Mouse (Mus musculus) common myeloid progenitor, adult 5-6 weeks (primary cell): Measurements from ENCODE around the gene Mecp2. TPM values are rescaled to one million over a fixed set of nuclear protein-coding genes. Genes with fewer than 3 reads are reported as not detected.

Source experiments
- ATAC-seq: replicated peaks from 2 replicates; pipeline ENCODE4 v1.8.0; 2016; ENCODE audit warnings: low read depth, mild to moderate bottlenecking, moderate TSS enrichment, inconsistent platforms; ENCODE audit not compliant: poor library complexity, severe bottlenecking
- total RNA-seq: library from RNA; stranded (forward); fragments of 200-1000, 187-1606 nt; gene quantifications from 2 replicates; pipeline ENCODE4 v1.2.3, GENCODE M21; 2017

Mecp2 gene
- total RNA-seq, 1 experiment from 2014 or later, result 26.2 TPM

DNA sequence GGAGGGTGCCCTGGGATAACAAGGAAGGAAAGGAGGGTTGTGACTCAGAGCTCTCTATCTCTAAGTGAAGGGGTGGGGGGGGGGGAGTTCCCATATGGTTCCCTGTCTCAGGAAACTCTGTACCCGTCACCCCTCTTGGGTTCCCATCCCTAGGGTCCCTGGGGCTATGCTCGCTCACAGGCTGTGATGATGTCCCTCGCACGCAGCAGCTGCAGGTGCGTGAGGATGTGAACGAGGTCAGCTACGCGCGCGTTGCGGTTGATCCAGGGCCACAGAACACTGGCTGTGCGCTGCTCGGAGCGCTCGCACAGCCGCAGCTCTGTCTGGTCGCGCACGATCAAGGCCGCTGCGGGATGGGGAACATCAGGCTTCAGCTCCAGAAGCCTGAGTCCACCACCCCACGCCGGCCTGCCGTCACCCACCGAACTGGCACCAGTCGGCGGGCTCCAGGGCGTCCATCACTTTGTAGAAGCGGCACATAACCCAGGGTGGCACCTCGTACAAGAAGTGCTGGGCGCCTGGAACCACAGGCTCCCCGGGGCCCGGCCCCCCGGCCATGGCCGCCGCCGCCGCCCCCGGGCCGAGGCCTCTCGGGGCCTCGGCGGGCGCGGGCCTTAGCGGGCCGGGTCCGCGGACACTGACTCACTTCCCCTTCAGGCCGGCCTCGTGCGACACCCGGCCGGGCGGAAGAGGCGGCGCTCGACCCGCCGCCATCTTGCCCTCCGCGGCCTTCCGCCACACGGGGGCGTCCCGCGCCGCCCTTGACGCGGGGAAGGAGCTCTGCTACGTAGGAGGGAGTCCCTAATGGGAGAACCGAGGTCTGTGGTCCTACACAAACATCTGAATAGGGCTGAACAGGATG, 111.7 kb downstream of the Mecp2 start, which contains the start of gene Irak1:
Irak1 (minus strand) TSS at position 731 of the 862 bp plus-strand sequence.
- peak; percentile 90 for ATAC-seq

DNA sequence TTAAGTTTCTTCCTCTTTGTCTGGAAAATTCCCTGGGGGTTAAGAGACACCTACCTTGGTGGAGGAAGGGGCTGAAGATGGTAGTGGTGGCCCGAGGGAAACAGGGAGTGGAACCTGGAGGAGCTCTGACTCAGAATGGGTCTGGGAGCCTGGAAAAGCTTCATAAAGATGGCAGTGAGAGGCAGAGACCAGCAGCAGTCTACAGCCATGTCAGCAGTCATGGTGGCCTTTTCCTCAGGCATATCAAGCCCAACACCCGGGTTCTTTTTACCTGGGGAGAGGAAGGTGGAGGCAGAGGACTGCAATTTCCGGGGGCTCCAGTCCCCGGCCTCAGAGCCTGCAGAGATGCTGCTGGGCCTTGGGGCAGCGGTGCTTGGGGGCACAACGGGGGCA, 112.4 kb downstream of the Mecp2 start:
- ATAC-seq, result no peak

DNA sequence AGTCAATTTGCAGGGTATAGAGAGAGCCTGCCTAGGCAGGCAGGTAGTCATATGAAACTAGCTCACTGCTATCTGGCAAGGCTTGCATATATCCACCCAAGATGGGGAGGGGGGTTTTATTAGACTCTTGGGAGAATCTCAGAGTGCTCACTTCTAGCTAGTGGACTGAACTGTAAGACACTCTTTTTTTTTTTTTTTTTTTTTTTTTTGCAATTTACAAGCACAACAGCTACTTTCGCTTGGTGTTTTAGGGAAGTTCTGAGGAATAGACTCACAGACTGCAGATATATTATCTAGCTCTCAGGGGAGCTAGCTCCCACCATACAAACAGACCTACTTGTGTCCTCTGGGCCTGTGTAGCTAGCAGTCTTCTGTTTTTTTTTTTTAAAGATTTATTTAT, 120.6 kb downstream of the Mecp2 start:
- ATAC-seq, result no peak

DNA sequence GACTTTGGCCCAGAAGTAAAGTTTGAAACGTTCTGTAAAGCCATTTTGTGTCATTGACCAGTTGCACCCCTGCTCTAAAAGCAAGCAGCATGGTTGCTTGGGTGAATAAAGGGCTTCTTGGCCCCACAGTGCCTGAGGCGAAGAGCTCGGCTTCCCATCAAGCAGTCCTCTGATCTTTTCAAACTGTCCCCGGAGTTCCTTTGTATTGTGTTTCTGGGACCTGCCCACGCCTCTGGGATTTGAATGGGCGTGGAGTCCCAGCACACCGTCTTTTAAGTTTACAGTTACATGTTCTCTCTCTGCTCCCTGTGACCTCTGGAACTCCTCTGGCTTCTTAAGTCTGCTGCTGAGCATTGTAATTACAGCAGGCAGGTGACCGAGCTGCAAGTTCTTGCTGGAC, 127.1 kb downstream of the Mecp2 start:
- no peak for ATAC-seq

DNA sequence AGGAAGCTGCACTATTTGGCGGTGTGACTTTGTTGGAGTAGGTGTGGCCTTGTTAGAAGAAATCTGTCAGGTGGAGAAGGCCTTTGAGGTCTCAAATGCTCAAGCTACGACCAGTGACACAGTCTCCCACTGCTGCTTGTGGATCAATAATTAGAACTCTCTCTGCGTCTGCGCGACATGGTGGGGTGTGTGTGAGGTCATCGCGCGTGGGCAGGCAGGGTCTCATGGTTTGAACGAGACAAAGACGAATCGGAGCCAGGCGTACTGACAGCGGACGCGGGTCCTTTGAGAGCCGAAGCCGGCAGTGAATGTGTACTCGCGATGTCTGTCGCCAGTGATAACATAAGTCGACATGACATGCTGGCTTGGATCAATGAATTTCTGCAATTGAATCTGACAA, 128.8 kb downstream of the Mecp2 start:
- no peak for ATAC-seq

DNA sequence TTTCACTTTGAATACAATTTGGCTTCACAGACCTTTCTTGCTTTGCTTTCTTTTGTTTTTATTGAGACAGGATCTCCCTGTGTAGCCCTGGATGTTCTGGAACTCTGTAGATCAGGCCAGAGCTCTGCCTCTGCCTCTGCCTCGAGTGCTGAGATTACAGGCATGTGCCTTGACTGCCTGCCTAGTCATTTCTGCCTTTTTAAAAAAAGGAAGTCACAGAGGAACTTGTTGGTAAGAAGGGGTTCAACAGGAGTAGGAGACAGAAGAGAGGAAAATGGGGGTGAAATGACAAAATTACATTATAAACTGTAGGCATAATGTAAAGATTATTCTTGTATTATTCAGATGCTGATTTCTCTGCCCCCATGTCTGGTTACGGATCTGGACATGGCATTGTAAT, 131.5 kb downstream of the Mecp2 start:
- ATAC-seq, result 0 out of 2 replicates have a peak, but pooled peaks have one; percentile 50

DNA sequence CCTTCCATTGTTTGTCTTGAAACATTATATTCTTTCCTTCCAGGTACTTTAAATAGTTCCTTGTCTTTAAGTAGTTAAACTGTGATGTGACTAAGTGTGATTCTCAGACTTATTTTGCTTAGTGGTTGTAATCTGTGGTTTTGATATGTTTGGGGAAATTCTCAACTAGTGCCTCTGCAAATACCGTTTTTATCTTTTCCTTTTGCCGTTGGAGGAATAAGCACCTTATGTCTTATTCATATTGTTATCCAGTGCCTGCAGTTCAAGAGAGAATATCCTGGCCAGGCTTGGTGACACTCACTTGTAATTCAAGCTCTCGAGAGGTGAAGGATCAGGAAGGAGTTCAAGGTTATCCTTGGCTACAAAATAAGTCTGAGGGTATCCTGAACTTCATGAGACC, 134.1 kb downstream of the Mecp2 start:
- ATAC-seq, result no peak

DNA sequence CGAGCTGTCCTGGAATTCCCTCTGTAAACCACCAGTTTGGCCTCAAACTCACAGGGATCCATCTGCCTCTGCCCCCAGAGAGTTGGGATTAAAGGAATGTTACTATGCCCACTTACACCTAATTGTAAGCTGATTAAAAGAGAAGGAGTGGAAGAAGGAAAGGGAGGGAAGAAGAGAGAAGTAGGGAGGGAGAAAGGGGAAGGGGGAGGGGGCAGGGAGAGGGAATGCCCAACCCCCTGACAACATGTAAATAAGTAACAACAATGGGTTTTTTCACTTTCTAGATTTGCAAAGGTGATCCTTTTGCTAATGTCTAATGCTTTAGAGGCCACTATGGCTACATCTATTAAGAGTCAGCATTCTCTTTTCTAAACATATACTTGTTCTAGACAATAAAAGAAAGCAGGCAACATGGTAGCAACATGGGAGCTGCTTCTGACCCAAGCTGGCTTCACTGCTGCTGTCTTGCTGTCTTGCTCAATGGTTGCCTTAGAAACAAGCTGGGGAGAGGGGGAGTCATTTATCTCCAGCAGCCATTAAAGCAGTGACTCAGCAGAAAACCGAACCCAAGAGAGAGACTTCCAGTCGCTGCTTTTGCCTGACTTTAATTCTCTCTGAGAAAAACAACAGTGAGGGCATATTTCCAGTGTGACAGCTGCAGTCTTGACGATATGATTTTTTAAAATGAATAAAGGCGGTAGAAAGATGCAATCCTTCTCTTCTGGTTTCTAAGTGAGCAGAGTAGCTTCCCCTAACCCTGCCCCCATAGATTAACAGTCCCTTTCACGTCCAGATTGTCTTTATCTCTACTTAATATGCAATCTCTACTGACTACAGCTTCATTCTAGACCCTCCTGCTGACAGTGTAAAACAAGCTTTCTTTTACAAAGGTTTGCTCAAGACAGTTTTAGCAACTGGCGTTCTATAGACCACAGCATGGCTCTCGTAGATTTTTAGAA, 136.0 kb downstream of the Mecp2 start:
- ATAC-seq, result peak; percentile 98

DNA sequence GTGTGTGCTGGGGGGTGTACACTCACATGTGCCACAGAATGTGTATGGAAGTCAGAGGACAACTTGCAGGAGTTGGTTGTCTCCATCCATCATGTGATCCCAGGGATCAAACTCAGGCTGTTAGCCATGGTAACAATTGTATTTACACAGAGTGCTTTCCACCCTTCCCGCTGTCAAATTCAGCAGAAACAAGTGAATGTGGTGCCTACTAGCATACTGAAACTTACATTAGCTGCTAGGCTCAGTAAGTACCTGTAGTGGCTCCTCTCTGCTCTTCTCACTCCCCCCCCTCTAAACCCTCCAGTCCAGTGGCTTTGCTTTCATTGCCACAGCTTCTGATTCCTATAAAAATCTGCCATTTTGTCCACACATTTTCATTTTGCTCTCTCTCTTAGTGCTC, 157.4 kb downstream of the Mecp2 start:
- no peak for ATAC-seq

Other genes starting within 250 kb of the Mecp2 start
- gene Avpr2, start 243.3 kb downstream of the Mecp2 start, total RNA-seq, result 0.23 TPM in 1 of 2 replicates, not detected in the other
- 0.37 and 1.4 TPM in 2 replicates for gene L1cam, start 239.3 kb downstream of the Mecp2 start, total RNA-seq
- gene Arhgap4, start 213.5 kb downstream of the Mecp2 start, total RNA-seq, result 22.7 and 28.2 TPM in 2 replicates
- 108 and 152 TPM in 2 replicates for gene Naa10, start 213.4 kb downstream of the Mecp2 start, total RNA-seq
- gene Renbp, start 204.5 kb downstream of the Mecp2 start, total RNA-seq, result 10.2 and 14.4 TPM in 2 replicates
- gene Hcfc1, start 169.0 kb downstream of the Mecp2 start, total RNA-seq, result 73.4 and 91.9 TPM in 2 replicates
- gene Irak1, start 111.4 kb downstream of the Mecp2 start, total RNA-seq, result 42.8 and 54.9 TPM in 2 replicates
- gene Opn1mw, start 7.9 kb downstream of the Mecp2 start, total RNA-seq, result not detected in 2 replicates
- gene Tex28, start 32.5 kb upstream of the Mecp2 start, total RNA-seq, result not detected in 2 replicates
- gene Tktl1, start 41.9 kb upstream of the Mecp2 start, total RNA-seq, result not detected in 2 replicates
- 400 and 472 TPM in 2 replicates for gene Flna, start 114.5 kb upstream of the Mecp2 start, total RNA-seq
- gene Emd, start 119.3 kb upstream of the Mecp2 start, total RNA-seq, result 90.2 and 104 TPM in 2 replicates
- gene Rpl10, start 135.4 kb upstream of the Mecp2 start, total RNA-seq, result 1,474 and 1,557 TPM in 2 replicates
- 26.1 and 34.3 TPM in 2 replicates for gene Taz, start 146.5 kb upstream of the Mecp2 start, total RNA-seq
- 9.8 and 26.6 TPM in 2 replicates for gene Dnase1l1, start 147.0 kb upstream of the Mecp2 start, total RNA-seq
- gene Atp6ap1, start 161.7 kb upstream of the Mecp2 start, total RNA-seq, result 81.6 and 153 TPM in 2 replicates
- gene Gdi1, start 169.6 kb upstream of the Mecp2 start, total RNA-seq, result 29.7 and 35.3 TPM in 2 replicates
- gene Fam50a, start 177.7 kb upstream of the Mecp2 start, total RNA-seq, result 41.7 and 54.4 TPM in 2 replicates
- 0.92 and 1.2 TPM in 2 replicates for gene Plxna3, start 193.7 kb upstream of the Mecp2 start, total RNA-seq
- gene Lage3, start 218.3 kb upstream of the Mecp2 start, total RNA-seq, result 22.4 and 30.6 TPM in 2 replicates
- gene Ubl4a, start 237.9 kb upstream of the Mecp2 start, total RNA-seq, result 15.4 and 17.2 TPM in 2 replicates
- 9.0 and 17.0 TPM in 2 replicates for gene Slc10a3, start 238.0 kb upstream of the Mecp2 start, total RNA-seq